Mouse (Mus musculus) hindbrain, embryonic 14.5 days (tissue): ENCODE data around the gene 1700008P02Rik. TPM values are rescaled to one million over a fixed set of nuclear protein-coding genes. Genes with fewer than 3 reads are reported as not detected.
"Not testable (repeated sequence)": the region's sequence is repeated elsewhere in the genome, so short reads cannot be mapped to it uniquely, and the experiment has no call there.

Experiments
- ATAC-seq: fragments of 200-750 bp; cut with Nextera tagmentation; 2 replicates; pipeline ENCODE4 v1.8.0; 2017; ENCODE audit warnings: moderate number of reproducible peaks, mild to moderate bottlenecking, moderate TSS enrichment, moderate library complexity; ENCODE audit not compliant: low FRiP score
- DNase-seq: peaks from one replicate; pipeline ENCODE4 v3.0.0-alpha.2; 2015; ENCODE audit warnings: low spot score
- H3K27ac ChIP-seq: fragments of 300-500 bp; sonication (generic); 2 replicates; pipeline ENCODE4 v1.5.1; 2014; ENCODE audit warnings: mild to moderate bottlenecking, moderate library complexity
- H3K27me3 ChIP-seq: fragments of 300-500 bp; sonication (generic); 2 replicates; pipeline ENCODE4 v1.6.1; 2014; ENCODE audit warnings: mild to moderate bottlenecking, low read length, mixed read lengths; ENCODE audit not compliant: control insufficient read depth, insufficient read depth
- H3K36me3 ChIP-seq: fragments of 300-500 bp; sonication (generic); replicated peaks from 2 replicates; pipeline ENCODE4 v1.6.1; 2014; ENCODE audit not compliant: control insufficient read depth, insufficient read depth
- H3K4me1 ChIP-seq: fragments of 300-500 bp; sonication (generic); replicated peaks from 2 replicates; pipeline ENCODE4 v1.6.1; 2014; ENCODE audit warnings: antibody characterized with exemption, low read length, mixed read lengths; ENCODE audit not compliant: control insufficient read depth, insufficient read depth
- H3K4me2 ChIP-seq: fragments of 300-500 bp; sonication (generic); replicated peaks from 2 replicates; pipeline ENCODE4 v1.6.1; 2014; ENCODE audit warnings: mild to moderate bottlenecking, moderate library complexity
- H3K4me3 ChIP-seq: fragments of 300-500 bp; sonication (generic); replicated peaks from 2 replicates; pipeline ENCODE4 v1.5.1; 2014; ENCODE audit warnings: mild to moderate bottlenecking, low read length
- H3K9ac ChIP-seq: fragments of 300-500 bp; sonication (generic); 2 replicates; pipeline ENCODE4 v1.6.1; 2014
- H3K9me3 ChIP-seq: fragments of 300-500 bp; sonication (generic); 2 replicates; pipeline ENCODE4 v1.6.1; 2016; ENCODE audit warnings: low read length; ENCODE audit not compliant: control insufficient read depth
- WGBS: fragments of 180-500 bp; shearing (Covaris S2); extraction: QIAGEN DNeasy Blood & Tissue Kit; methylation state at CpG from one replicate; pipeline ENCODE4 v1.1.7; 2014; 5-methylcytosine and 5-hydroxymethylcytosine counted together
- polyA plus RNA-seq: library from polyadenylated mRNA; unstranded; fragments of >200 nt; fragmentation: Nextera tagmentation; extraction: Ambion mirVana; gene quantifications from 2 replicates; pipeline ENCODE4 v1.2.1, GENCODE M21; 2014

Gene 1700008P02Rik
- polyA plus RNA-seq, result not detected in 2 replicates

DNA sequence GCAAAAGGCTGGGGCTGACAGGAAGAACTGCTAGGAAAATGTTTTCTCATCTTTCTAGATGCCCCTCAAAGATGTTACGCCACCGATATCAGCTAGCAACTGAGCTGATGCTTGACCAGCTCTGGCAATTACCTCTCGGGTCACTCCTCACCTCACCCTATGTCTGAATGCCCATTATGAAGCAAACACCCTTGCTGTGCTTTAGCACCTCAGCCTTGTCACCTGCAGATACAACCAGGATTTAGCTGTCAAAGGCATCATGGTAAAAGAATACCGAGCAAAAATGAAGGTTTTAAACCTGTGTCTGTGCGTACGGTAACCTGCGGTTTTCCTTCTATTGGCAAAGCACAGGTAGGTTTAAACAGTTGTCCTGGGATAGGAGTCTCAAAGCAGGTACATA, at the start of gene 1700008P02Rik:
Gene 1700008P02Rik, minus strand, starts transcription at position 101 of the 400 bp plus-strand sequence.
- ATAC-seq (no peak), DNase-seq (no peak)
- Histone ChIP-seq H3K9me3 (no peaks in the 10 kb centered on the region), H3K27me3 (no peaks in the 10 kb centered on the region), H3K36me3 (no peaks in the 10 kb centered on the region), H3K4me3 (no peak within 1 kb of the TSS), H3K9ac (no peak within 1 kb of the TSS), H3K4me1 (no peaks in the 10 kb centered on the region), H3K4me2 (no peak within 1 kb of the TSS), H3K27ac (no peak within 1 kb of the TSS)
- 94% methylated on average over 7 of the region's 7 CpGs for WGBS

DNA sequence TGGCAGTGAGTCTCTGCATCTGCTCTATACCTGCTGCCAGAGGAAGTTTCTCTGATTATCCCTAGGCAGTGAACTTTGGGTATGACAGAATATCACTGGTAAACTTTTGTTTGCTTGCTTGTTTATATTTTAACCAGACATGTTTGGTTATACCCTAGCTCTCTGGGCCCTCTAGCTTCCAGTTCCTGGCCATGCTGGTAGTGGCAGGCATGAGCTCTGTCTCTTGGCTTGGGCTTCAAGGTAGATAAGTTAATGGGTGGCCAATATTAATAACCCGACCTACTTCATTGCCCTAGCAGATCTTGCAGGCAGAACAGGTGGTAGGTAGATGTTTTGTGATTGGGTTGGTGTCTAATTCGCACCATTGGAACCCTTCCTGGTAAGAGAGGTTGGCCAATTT, 29.2 kb upstream of the 1700008P02Rik start:
- Histone ChIP-seq H3K4me3 (no peak overlapping the region), H3K9ac (no peak overlapping the region), H3K9me3 (no peaks in the 10 kb centered on the region), H3K36me3 (no peaks in the 10 kb centered on the region), H3K4me1 (no peaks in the 10 kb centered on the region), H3K4me2 (no peak overlapping the region), H3K27ac (no peak overlapping the region), H3K27me3 (no peaks in the 10 kb centered on the region)
- no peak for DNase-seq
- WGBS, result 76% methylated on average over 2 of the region's 2 CpGs
- no peak for ATAC-seq

DNA sequence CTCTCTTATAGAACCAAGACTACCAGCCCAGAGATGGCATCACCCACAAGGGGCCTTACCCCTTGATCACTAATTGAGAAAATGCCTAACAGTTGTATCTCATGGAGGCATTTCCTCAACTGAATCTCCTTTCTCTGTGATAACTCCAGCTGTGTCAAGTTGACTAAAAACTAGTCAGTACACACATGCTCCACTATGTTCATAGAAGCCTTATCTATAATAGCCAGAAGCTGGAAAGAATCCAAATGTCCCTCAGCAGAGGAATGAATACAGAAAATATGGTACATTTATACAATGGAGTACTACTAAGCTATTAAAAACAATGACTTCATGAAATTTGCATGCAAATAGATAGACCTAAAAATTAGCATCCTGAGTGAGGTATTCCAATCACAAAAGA, 17.9 kb upstream of the 1700008P02Rik start:
- not testable (repeated sequence) for H3K27me3 ChIP-seq, ATAC-seq, H3K4me2 ChIP-seq, H3K9me3 ChIP-seq, H3K36me3 ChIP-seq, H3K4me1 ChIP-seq, H3K27ac ChIP-seq, H3K9ac ChIP-seq, H3K4me3 ChIP-seq, DNase-seq

DNA sequence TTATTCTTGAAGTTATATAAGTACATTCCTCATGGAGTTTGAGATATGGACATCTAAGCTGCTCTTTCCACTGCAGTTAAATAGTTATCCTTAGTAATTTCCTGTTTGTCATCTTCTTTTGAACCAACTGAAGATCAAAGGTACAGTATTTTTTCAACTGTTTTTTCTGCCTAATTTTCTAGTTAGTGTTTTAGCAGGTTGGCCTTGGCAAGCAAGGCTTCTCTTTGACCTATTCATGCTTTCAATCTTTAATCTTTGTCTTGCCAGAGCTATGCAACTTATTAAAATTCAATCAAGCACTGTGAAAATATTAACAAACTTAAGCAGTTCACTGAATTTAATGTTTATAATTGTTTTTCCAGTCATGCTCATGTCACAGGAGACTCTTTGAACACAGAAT, 14.0 kb upstream of the 1700008P02Rik start:
- Histone ChIP-seq H3K27me3 (no peaks in the 10 kb centered on the region), H3K4me3 (no peak overlapping the region), H3K9ac (no peak overlapping the region), H3K9me3 (no peaks in the 10 kb centered on the region), H3K4me1 (no peaks in the 10 kb centered on the region), H3K27ac (no peak overlapping the region), H3K4me2 (no peak overlapping the region), H3K36me3 (no peaks in the 10 kb centered on the region)
- ATAC-seq (no peak), DNase-seq (no peak)

DNA sequence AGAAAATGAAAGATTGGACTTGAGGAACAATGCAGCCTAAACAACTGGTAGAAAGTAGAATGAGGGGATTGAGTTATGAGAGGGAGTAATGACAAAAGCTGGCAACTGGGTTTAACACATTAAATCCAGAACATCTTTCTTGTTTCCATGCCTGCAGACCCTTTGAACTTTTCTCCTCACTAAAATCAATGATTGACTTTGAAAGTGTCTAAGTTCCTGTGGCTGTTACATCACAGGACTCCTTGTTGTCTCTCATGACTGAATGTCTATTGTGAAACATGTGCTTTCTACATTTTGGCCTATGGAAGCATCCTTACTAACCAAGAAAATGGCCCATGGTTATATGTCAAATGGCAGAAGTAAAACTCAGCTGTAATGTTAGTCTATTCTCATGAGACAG, 2.4 kb downstream of the 1700008P02Rik start:
- no peaks in the 10 kb centered on the region for H3K36me3 ChIP-seq
- no peak overlapping the region for H3K4me2 ChIP-seq
- no peak overlapping the region for H3K27ac ChIP-seq
- H3K4me3 ChIP-seq, result no peak overlapping the region
- DNase-seq, result no peak
- no peak overlapping the region for H3K9ac ChIP-seq
- H3K9me3 ChIP-seq, result no peaks in the 10 kb centered on the region
- no peaks in the 10 kb centered on the region for H3K27me3 ChIP-seq
- H3K4me1 ChIP-seq, result no peaks in the 10 kb centered on the region
- ATAC-seq, result no peak
